Mouse (Mus musculus) c-Kit-negative CD71-positive TER-119-positive erythroid progenitor cells, embryonic 14.5 days (primary cell): ENCODE measurements around the gene Prrg2.

Experiments used
- DNase-seq: peaks from one replicate; pipeline ENCODE4 v3.0.0-alpha.2; 2013; ENCODE audit warnings: low read depth, low spot score

The Prrg2 gene

GRCm38 (mm10) chr7:45012011-45012410 is 50.5 kb downstream of the Prrg2 start:
- no peak for DNase-seq

- no peak for DNase-seq
These were observed 54.1 kb downstream of the Prrg2 start for GRCm38 (mm10) chr7:45008411-45008810.

DNA sequence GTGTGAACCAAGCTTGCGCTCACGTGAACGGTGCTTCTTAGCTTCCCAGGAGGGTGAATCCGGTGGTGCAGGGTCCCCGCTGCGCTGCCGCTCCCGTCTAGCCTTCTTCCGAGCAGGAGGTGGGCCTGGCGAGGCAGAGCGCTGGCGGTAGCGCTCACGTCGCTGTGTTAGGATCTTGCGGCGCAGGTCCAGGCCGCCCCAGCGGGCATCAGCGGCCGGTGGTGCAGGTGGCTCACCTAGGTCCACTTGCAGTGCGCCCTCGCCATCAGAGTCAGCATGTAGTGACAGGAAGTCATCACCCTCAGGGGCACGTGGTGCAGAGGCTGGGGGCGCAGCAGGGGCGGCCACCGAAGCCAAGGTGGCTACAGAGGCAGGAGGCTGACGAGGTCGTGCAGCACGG is 54.6 kb downstream of the Prrg2 start:
- no peak for DNase-seq

- no peak for DNase-seq
These were observed 55.3 kb downstream of the Prrg2 start for GRCm38 (mm10) chr7:45007141-45007540.

GRCm38 (mm10) chr7:45006503-45006902 is 56.0 kb downstream of the Prrg2 start:
- no peak for DNase-seq

DNA sequence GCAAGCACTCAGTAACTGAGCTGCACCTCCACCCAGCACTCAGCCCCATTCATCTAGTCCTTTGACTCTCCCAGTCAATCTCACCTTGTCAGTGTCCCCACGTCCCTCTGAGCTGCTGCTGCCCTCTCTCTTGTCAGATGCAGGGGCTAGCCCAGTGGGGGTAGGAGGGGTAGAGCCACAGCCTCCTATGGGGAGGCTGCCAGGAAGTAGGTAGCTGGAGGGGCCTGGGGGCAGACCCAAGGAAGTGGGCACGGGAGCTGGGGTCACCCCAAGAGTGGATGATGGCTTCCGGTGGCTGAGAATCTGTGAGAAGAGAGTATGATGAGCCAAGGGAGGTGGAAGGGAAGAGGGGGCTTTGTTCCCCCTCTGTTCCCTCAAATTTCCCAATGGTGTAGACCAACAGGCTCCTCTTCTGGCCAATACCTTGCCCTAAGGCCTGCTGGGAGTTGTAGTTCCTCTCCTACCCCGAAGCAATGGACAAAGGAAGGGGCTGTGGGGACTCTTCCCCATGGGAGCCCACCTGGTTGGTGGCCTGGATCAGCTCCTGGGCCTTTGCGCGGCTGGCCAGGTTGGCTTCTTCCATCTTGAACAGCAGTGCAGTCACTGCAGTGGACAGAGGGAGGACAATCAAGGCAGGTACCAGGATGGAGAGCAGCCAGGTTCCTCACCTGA is 57.0 kb downstream of the Prrg2 start:
- no peak for DNase-seq

GRCm38 (mm10) chr7:45004546-45004945 is 57.9 kb downstream of the Prrg2 start:
- no peak for DNase-seq
